Mouse (Mus musculus): ENCODE data around the gene Hsd17b6. TPM values are rescaled to one million over a fixed set of nuclear protein-coding genes. Genes with fewer than 3 reads are reported as not detected.

Gene Hsd17b6
- total RNA-seq, 2 experiments from 2014 or later = not detected

DNA sequence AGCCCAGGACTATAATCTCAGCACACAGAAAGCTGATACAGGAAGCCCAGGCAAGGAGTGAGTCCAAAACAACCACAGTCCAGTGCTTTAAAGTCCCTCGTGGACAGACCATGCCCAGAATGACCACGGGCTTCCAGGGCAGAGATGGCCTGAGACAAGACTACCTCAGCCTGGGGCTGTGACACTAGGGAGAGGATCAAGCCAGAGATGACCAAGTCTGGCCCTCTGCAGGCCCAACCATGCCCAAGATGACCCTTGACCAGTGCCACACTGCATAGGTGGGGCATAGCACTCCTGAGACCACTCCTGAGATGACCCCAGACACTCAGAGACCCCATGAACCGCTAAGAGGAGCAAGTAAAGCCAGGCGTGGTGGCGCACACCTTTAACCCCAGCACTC lies 2.3 kb upstream of the Hsd17b6 start:
- intact Hi-C loops (cut with DNase I) = loop anchor here (5.0 kb wide), 2 partner anchors 272 to 317 kb away; partner anchors contain the start of gene Zbtb39
- DNase-seq = no peak

DNA sequence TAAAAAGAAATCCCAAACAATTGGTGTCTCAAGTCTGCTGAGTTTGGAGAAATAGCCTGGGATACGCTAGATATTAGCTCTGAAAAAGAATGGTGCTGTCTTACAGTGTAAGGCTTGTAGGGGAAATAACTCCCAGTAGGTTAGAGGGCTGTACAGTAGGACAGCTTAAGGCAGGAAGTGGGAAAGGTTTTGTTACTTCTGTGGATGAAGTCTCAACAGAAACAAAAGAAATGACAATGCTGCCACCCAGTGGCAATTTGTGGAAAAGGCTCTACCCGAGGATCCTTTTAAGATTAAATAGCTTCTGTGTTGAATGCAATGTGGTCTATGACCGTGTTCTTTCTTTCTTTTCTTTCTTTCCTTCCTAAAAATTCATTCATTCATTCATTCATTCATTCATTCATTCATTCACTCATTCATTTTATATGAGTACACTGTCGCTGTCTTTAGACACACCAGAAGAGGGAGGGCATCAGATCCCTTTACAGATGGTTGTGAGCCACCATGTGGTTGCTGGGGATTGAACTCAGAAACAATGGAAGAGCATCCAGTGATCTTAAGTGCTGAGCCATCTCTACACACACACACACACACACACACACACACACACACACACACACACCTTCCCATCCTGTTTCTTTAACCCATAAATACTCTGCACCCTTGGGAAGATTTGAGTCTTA lies 937 bp upstream of the Hsd17b6 start:
- DNase-seq = peak; percentile 77 to 86
- intact Hi-C loops (cut with DNase I) = loop anchor here (1.0 to 5.0 kb wide), 4 partner anchors 52 to 316 kb away; partner anchors contain the start of gene Zbtb39

DNA sequence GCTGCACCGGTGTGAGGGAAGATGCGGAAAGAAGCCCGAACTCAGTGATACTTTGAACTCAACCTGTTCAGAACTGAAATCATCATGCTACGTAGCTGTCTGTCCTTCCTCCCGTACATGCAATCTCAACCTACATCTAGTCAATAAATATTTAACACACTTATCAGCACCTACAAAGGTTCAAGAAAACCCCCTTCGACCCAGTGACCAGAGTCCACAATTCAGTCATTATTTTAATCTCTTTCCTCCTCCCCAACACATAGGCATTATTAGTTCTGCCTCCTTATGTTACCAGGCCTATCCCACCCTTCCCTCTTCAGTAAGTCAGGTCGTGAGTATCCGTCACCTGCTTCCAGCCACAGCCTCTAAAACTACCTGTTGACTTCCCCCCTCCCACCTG lies 1.9 kb downstream of the Hsd17b6 start:
- intact Hi-C loops (cut with DNase I) = loop anchor here (5.0 kb wide), 2 partner anchors 268 to 313 kb away; partner anchors contain the start of gene Zbtb39
- no peak for DNase-seq

DNA sequence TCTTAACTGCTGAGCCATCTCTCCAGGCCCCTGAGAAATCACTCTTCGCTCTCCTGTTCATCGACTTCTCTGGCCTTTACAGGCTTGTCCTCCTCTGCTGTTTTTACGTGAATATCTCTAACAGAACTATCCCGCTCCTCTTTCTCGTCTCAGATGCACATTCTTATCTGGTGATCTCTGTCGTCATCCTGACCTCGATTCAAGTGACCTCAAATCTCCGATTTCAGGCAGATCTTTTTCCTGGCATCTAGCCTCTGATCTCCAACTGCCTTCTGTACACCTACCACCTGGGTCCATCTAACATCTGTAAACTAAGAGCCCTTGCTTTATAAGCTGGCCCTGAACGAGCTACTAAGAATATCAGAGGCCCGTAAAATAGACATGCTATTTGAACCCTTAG lies 2.5 kb downstream of the Hsd17b6 start:
- intact Hi-C loops (cut with DNase I) = loop anchor here (5.0 kb wide), 2 partner anchors 268 to 313 kb away; partner anchors contain the start of gene Zbtb39

DNA sequence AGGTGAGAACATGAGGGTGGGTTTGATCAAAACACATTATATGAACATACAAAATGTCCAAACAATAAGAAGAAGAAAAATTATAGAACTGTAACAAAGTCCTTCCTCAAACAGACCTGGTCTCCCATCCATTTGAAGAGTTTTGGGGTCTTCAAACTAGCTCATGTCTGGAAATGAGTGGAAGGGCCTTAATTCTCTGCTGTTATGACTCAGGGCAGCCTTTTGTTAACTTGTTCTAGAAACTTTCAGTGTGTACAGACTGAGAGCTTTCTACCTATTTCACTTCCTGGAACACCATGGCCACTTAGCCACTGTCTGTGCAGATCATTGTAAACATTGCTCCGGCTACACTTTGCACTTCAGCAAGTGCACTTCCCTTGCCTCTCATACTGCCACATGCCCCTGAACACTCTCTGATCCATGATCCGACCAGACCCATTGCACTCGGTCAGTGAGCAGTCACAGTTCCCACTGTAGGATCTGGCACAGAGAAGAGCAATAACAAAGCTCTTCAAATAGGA lies 4.1 kb downstream of the Hsd17b6 start:
- intact Hi-C loops (cut with DNase I) = no loop called here
- DNase-seq = no peak

More for the DNA sequence above, 2.5 kb downstream of the Hsd17b6 start:
- no peak for DNase-seq

DNA sequence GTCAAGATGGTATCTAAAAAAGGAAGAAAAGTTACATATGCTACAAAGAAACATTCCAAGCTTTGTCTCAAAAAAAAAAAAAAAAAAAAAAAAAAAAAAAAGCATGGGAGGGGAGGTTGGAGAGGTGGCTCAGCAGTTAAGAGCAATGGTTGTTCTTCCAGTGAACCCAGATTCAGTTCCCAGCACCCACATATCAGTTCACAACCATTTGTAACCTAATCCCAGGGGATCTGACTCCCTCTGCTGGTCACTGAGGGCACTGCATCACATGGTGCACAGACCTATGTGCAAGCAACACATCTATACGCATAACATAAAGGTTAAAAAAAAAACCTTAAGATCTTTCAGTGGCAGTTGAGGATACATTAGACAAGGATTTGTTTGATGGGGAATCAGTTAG lies 9.2 kb downstream of the Hsd17b6 start:
- intact Hi-C loops (cut with DNase I) = no loop called here
- DNase-seq = no peak

DNA sequence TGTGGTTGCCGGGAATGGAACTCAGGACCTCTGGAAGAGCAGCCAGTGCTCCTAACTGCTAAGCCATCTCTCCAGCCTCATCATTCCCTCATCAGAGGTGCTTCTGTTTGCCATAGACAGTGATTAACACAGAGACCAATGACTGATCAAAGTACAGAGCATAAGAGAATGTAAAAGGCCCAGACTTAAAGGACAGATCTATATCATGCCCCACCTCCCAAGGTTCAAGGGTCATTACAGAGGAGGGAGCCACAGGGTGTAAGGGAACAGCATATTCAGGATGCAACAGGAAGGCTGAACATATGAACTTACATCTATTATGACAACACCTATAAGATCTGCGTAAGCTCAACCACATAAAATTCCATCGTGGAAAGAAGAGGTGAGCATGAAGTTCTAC lies 10.7 kb downstream of the Hsd17b6 start:
- DNase-seq = no peak
- intact Hi-C loops (cut with DNase I) = no loop called here

DNA sequence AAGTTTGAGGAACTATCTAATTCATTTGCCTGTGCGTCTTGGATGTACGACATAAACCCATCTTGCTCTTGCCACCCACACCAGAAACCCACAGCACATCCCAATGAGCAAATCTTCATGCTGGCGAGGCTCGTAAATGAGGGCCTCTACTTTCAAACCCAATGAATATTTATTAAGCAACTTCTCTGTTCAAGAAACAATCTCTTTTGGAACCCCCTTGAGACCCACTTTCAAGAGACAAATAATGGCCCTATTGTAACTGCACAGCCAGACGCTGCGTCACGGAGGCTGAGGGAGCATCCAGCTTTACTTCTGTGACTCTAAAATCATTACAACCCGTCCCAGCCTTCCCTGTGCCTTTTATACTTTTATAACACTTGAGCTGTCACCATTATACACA lies 21.8 kb downstream of the Hsd17b6 start:
- intact Hi-C loops (cut with DNase I) = no loop called here
- DNase-seq = no peak

DNA sequence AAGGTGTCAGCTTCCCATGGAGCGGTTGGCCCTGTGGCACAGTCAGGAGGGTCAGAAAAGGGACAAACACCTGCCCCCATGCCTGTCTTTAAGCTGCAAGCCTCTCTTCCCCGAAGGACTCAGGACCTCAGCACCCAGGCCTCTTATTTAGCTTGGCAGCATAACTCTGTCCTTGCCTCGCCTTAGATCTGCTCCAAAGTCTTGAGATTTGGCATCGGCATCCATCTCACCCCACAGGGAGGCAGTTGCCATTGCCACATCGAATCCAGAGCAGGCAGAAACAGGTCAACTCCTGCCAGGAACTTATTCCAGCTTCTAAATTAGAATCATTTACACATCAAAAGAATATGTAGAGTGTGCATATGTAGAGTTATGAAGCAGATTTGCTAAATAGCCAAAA lies 22.8 kb downstream of the Hsd17b6 start:
- no peak for DNase-seq
- intact Hi-C loops (cut with DNase I) = no loop called here

DNA sequence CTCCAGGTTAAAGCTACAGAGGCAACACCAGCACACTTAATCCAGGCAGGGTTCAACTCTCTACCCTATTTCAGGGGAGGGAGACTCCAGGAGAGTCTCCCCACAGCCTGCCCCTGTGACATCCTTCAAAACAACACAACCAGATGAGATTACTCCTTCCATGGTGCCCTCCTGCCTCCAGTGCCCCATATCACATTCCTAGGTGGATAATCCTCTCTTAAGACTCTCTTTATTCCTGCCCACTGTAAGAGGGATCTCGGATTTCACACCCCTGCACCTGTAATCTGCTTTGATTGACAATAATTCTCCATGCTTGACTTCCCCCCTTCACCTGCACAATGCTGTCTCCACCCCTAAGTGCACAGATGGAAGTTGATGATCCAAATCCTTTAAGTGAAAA lies 31.9 kb downstream of the Hsd17b6 start:
- DNase-seq = no peak
- intact Hi-C loops (cut with DNase I) = no loop called here

DNA sequence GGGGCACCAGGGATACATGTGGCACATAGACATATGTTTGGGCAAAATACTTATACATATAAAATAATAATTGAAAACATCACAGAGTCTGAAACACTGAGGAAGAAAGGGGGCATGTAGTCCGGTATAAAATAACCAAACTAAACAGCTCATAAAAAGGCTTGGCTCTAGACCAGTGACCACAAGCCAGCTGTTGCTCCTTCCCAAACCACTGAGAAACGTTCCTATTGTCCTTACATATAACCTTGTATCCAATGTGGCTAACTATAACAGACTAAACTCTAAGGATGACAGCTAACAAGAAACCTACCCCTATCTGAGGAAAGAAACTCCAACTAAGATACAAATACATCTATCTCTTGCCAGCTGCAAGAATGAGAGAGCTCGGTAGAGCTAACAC lies 33.3 kb downstream of the Hsd17b6 start:
- DNase-seq = no peak
- intact Hi-C loops (cut with DNase I) = no loop called here

DNA sequence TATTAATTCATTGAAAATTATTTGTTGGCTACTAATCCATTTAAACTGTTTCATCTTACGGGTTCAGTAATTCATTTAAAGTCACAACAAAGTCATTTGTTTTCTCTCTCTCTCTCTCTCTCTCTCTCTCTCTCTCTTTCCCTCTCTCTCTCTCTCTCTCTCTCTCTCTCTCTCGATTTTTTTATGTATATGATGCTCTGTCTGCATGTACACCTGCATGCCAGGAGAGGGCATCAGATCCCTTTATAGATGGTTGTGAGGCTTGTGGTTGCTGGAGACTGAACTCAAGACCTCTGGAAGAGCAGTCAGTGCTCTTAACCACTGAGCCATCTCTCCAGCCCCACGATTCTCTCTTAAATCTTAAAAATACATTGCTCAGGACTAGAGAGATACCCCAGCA lies 36.3 kb downstream of the Hsd17b6 start:
- intact Hi-C loops (cut with DNase I) = no loop called here
- no peak for DNase-seq

DNA sequence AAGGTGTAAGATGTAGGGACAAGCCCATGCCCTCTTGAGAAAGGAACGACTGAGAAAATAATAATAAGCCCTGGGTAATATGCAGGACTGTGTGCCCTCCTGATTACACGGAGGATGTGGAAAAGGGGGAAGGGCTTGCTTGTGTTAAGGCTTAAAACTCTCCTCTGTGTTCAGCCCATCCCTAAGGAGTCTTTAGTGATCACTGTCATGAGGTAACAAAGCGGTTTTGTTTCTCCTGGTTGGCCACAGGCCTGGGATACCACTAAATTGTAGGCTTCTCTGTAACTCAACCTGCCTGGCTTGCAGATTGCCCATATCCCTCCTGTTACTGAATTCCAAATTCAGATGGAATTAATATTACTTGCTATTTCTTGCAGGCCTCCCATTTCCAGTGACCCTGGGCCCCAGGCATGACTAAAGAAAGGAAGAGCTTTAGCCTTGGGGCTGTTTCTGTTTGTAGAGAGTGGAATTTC lies 37.0 kb downstream of the Hsd17b6 start:
- no peak for DNase-seq

DNA sequence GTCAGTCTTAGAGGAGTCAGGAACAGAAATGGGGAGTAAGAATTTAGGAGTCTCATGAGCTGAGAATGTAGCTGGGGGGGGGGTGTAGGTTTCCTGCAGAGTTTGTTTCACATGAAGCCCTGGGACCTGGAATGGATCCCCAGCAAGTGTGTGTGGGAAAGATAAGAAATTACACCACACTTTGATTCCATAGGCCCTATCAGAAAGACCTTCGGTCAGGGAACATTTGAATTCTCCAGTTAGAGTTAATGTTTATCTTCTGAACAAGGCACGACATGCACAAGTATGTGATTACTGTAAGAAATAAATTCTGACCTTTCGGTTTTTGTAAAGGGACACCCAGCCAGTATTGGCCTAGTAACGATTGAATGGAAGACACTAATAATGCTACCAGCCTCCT lies 37.6 kb downstream of the Hsd17b6 start:
- intact Hi-C loops (cut with DNase I) = no loop called here
- DNase-seq = no peak

More for the DNA sequence above, 37.0 kb downstream of the Hsd17b6 start:
- intact Hi-C loops (cut with DNase I) = no loop called here

DNA sequence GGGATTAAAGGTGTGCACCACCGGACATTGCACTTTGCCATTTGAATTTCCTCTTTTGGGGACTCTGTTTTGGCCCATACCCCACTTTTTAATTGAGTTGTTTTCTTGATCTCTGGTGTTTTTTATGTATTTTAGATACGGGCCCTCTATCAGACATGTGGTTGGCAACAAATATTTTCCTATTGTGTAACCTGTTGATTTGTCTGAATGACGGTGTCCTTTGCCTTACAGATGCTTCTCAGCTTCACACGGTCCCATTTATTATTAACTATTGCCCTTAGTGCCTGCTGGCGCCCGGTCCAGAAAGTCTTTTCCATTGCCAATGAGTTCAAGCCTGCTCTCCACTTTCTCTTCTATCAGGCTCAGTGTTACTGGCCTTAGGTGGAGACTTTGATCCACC lies 40.9 kb downstream of the Hsd17b6 start:
- no peak for DNase-seq
- intact Hi-C loops (cut with DNase I) = no loop called here

DNA sequence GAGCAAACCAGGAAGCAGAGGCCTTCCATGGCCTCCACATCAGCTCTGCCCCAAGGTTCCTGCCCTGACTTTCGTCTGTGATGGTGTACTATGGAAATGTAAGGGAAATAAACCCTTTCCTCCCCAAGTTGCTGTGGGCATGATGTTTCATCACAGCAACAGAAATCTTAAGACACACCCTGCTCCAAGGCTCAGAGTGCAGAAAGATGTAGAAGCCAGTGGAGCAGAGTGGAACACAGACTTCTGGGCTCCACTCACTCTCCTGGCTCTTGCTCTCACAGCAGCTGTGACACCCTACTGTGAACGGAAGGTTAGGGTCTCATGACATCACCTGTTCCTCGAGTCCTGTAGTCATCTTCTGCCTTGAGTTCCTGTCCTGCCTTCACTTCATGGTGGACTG lies 43.4 kb downstream of the Hsd17b6 start:
- no peak for DNase-seq
- intact Hi-C loops (cut with DNase I) = no loop called here

DNA sequence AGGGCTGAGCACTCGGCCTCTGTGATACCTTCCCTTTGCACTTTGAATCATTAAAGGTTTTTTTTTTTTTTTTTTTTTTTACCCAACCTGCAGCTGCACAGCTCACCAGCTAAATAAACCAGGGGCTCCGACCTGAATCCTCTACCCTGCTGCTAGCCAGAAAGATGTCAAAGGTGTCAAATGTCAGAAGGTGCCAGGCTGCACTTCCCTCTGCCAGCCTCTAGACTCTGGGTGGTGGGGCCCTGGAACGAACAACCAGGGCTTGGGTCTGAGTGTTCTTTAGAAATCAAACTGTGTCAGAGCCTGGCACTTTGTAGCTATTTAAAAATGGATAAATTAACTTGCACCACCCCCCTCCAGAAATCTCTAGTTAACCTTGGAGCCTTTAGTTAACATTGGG lies 45.0 kb downstream of the Hsd17b6 start:
- intact Hi-C loops (cut with DNase I) = no loop called here
- no peak for DNase-seq

DNA sequence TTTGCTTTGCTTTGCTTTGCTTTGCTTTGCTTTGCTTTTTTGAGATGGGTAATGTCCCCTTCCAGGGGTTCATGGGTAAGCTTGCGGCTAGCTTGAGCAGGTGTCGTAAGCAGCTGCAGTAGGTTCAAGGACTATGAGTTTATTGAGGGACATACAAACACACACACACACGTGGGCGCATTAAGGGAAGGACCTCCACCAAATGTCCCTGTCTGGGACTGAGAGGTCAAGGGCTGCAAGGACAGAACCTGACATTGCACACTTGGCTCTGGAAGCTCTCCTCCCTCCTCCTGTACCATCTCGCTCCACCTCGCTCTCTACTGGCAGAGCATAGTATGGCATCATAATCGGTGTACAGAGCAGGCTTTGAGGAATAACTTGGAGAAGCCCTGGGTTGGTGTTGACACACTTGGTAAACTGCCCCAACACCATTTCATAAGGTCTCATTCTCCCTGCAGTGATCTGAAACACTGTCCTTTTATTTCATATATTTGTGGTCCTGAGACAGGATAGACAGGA lies 48.2 kb downstream of the Hsd17b6 start:
- intact Hi-C loops (cut with DNase I) = loop anchor here (5.0 kb wide), 1 partner anchor 228 kb away; no protein-coding TSS in a partner anchor
- no peak for DNase-seq

DNA sequence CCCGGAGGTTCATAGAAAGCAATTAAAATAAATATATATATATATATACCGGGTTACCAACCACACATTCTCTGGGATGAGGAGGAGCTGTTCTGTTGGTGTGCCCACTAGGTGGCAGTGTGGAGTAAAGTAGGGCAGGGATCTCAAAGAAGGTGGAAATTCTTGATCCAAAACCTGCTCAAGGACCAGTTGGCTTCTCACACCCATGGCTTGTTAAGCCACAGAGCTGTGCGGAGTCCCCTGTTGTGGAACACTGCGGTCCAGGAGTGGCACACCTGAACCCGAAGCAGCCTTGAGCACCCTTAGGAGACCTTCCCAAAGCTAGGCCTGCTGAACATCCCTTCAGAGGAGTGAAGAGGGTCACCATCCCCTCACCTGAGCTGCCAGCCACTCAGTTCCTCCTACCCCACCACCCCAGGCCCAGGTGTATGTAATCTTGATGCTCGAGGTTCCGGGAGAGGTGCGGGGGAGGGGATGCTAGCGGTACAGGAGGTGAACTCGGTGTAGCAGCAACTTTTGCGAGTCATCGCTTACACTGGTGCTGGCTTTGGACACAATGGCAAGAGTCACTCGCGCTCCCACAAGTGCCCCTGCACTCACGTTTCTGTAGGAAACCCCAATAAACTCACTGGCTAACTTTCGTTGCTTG lies 51.1 kb downstream of the Hsd17b6 start:
- intact Hi-C loops (cut with DNase I) = loop anchor here (1.0 to 5.0 kb wide), 2 partner anchors 52 to 231 kb away; no protein-coding TSS in a partner anchor
- peak; percentile 80 to 86 for DNase-seq

DNA sequence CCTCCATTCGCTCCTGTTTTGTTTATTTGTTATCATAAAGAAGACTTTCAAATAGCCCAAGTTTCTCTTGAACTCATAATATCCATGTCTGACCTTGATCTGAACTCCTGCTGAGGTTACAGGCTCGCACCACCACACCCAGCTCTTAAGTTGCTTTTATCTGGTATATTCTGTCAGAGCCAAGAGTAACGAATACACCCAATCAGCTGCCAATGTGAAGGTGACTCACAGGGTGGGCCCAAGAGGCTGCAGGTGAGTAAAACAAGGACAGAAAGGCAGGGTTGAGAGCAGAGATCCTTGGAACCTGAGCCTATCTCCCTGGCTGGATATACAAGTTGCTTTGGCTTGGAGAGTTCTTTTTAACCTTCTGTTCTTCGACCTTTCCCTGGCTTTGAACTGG lies 52.4 kb downstream of the Hsd17b6 start:
- no peak for DNase-seq
- intact Hi-C loops (cut with DNase I) = loop anchor here (5.0 kb wide), 1 partner anchor 232 kb away; no protein-coding TSS in a partner anchor

DNA sequence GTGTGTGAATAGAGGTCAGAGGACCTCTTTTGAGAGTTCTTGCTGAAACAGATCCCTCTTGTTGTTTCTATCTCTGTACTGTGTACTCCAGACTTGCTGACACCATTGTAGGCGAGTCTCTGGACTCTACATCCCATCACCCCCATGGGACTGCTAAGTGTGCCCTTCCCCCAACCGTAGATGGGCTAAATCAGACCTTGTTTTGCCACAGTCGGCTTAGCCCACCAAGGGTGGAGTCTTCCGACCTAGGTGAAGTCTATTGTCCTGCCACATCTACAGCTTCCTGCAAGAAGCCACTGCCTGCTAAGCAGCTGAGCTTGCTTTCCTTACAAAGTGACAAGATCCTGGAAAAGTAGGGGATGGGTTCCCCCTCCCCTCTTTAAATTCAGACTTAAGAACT lies 55.6 kb downstream of the Hsd17b6 start:
- intact Hi-C loops (cut with DNase I) = no loop called here
- no peak for DNase-seq

All from heart, postnatal 14 days (tissue).